Mouse (Mus musculus) left cerebral cortex, adult 6 months (tissue): ENCODE data around the gene 4932429P05Rik. TPM values are rescaled to one million over a fixed set of nuclear protein-coding genes. Genes with fewer than 3 reads are reported as not detected.

Experiments
- long read RNA-seq, 2 experiments: library from polyadenylated mRNA; unstranded; transcript quantifications; one replicate each; pipeline ENCODE4 v2.0.0; 2019 to 2020
- polyA plus RNA-seq: library from polyadenylated mRNA; unstranded; fragments of <200 nt; fragmentation: Nextera tagmentation; gene quantifications from 2 replicates; pipeline ENCODE4 v1.2.3, GENCODE M21; 2021

Gene 4932429P05Rik
- not detected in 2 replicates for polyA plus RNA-seq
- long read RNA-seq, experiment 1: 0 reads
- long read RNA-seq, experiment 2: 0 reads

DNA sequence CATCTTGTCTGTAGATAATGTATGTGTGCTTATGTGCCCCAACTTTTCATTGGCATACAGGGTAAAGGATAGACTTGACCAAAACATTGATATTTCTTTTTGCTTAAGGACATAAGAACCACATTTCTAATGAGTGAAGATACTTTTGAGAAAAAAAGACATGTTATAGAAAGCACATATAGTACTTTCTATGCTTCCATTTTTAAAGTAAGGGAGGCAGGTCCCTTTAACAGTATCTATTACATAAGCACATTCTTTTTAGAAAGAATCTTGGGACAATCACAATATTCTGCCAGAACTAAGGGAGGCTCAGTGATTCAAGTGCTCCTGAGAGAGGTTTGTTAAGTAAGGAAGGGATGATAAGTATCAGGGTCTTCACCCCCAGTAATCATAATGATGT, at the start of gene 4932429P05Rik:
Gene 4932429P05Rik, plus strand, starts transcription at position 301 of the 400 bp plus-strand sequence.

Other genes with a start within 250 kb of the 4932429P05Rik start
- gene 4930415L06Rik, start 180.6 kb downstream of the 4932429P05Rik start, polyA plus RNA-seq: not detected in 2 replicates